Mouse (Mus musculus) adrenal gland, postnatal 0 days (tissue): Measurements from ENCODE around the gene Ms4a6c. TPM values are rescaled to one million over a fixed set of nuclear protein-coding genes. Genes with fewer than 3 reads are reported as not detected.

Experiments used
- polyA plus RNA-seq: library from polyadenylated mRNA; unstranded; fragments of >200 nt; fragmentation: Nextera tagmentation; extraction: Ambion mirVana; gene quantifications from 2 replicates; pipeline ENCODE4 v1.2.1, GENCODE M21; 2015

Gene Ms4a6c
- 17.0 and 27.1 TPM in 2 replicates for polyA plus RNA-seq

GRCm38 (mm10) chr19:11469215-11469614 lies at the start of gene Ms4a6c:
TSS of gene Ms4a6c (plus strand) at chr19:11469366.

GRCm38 (mm10) chr19:11443338-11443737 lies 25.8 kb upstream of the Ms4a6c start, which contains the start of gene Ms4a4b:
TSS of gene Ms4a4b (plus strand) at chr19:11443553.

GRCm38 (mm10) chr19:11485746-11486145 lies 16.6 kb downstream of the Ms4a6c start, which contains the start of gene Gm8369:
TSS of gene Gm8369 (plus strand) at chr19:11485938.

GRCm38 (mm10) chr19:11516246-11516645 lies 47.1 kb downstream of the Ms4a6c start, which contains the start of gene Ms4a6b:
TSS of gene Ms4a6b (plus strand) at chr19:11516512.

Other genes starting within 250 kb of the Ms4a6c start
- not detected in 2 replicates for gene Ms4a12, start 236.9 kb upstream of the Ms4a6c start, polyA plus RNA-seq
- gene Ms4a1, start 203.1 kb upstream of the Ms4a6c start, polyA plus RNA-seq, result 0.60 and 1.1 TPM in 2 replicates
- gene Ms4a5, start 185.5 kb upstream of the Ms4a6c start, polyA plus RNA-seq, result not detected in 2 replicates
- 0.05 and 0.15 TPM in 2 replicates for gene Ms4a14, start 154.9 kb upstream of the Ms4a6c start, polyA plus RNA-seq
- gene Ms4a7, start 133.2 kb upstream of the Ms4a6c start, polyA plus RNA-seq, result 23.8 and 28.7 TPM in 2 replicates
- gene Ms4a4a, start 93.8 kb upstream of the Ms4a6c start, polyA plus RNA-seq, result 13.8 and 15.1 TPM in 2 replicates
- 1.6 and 3.9 TPM in 2 replicates for gene Ms4a4c, start 64.6 kb upstream of the Ms4a6c start, polyA plus RNA-seq
- 1.4 and 1.5 TPM in 2 replicates for gene Ms4a4b, start 25.8 kb upstream of the Ms4a6c start, polyA plus RNA-seq
- 0.41 TPM in 1 of 2 replicates, not detected in the other for gene Gm8369, start 16.6 kb downstream of the Ms4a6c start, polyA plus RNA-seq
- gene Ms4a6b, start 47.1 kb downstream of the Ms4a6c start, polyA plus RNA-seq, result 15.2 and 20.5 TPM in 2 replicates
- 11.0 and 21.6 TPM in 2 replicates for gene Ms4a4d, start 67.4 kb downstream of the Ms4a6c start, polyA plus RNA-seq
- gene Ms4a6d, start 135.5 kb downstream of the Ms4a6c start, polyA plus RNA-seq, result 19.1 and 24.5 TPM in 2 replicates
- 0.54 and 0.59 TPM in 2 replicates for gene Ms4a2, start 154.4 kb downstream of the Ms4a6c start, polyA plus RNA-seq
- gene Ms4a3, start 171.5 kb downstream of the Ms4a6c start, polyA plus RNA-seq, result 0.69 and 2.6 TPM in 2 replicates
- gene Oosp2, start 191.2 kb downstream of the Ms4a6c start, polyA plus RNA-seq, result 0.76 TPM in 1 of 2 replicates, not detected in the other
- 4.0 TPM in 2 replicates for gene Oosp1, start 221.8 kb downstream of the Ms4a6c start, polyA plus RNA-seq
- not detected in 2 replicates for gene Oosp3, start 227.7 kb downstream of the Ms4a6c start, polyA plus RNA-seq